Mouse (Mus musculus) mammary gland, adult 2 months (tissue): ENCODE data around the gene Naa60. TPM values are rescaled to one million over a fixed set of nuclear protein-coding genes. Genes with fewer than 3 reads are reported as not detected.

Experiments
- polyA plus RNA-seq: library from polyadenylated mRNA; depleted of rRNA; stranded (reverse); fragments of >200 nt; gene quantifications from 2 replicates; pipeline ENCODE4 v1.2.3, GENCODE M21; 2012; ENCODE audit warnings: low replicate concordance; rRNA removed

Gene Naa60
- polyA plus RNA-seq, result 80.8 and 96.2 TPM in 2 replicates

DNA sequence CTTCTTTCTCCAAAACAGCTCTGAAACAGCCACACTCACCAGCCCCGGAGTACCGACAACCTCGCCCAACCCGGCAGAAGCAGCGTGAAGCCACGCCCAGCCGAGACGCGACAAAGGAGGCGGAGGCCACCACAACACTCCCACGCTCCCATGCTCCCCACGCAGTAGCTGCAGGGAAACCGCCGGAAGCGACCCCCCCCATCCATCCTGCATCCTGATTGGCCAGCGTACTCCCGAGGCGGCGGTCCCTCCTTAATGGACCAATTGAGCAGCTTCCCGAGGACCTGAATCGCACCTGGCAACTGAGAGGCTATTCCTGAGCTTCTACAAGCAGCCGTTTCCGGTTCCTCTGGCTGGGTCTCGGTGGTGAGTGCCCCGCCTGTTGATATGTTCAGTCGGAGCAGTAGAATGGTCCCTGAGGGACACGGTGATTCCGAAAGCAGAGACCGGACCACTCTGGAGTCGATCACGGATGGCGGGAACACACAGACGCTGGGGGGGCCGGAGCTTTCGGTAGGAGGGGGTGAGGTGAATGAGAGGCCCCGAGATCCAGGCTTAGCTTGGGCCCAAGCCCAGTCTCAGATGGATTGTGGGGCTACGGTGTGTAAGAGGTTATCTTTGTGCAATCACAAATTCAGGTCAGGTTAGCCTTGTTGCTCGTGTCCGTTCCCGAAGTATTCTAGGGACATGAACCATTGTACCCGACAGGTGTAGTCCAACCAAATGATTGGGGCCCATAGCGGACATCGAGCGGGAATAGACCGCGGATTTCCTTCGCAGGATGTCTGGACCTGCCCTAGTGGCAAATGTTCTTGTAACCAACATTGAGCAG, at the start of gene Naa60:
Gene Naa60 (plus strand): TSS at position 160 of the 832 bp plus-strand sequence.

GRCm38 (mm10) chr16:3830588-3831109, 41.5 kb upstream of the Naa60 start, which contains the start of gene Olfr15:
TSS of gene Olfr15 (plus strand) at chr16:3830878.

GRCm38 (mm10) chr16:3846711-3847518, 25.3 kb upstream of the Naa60 start, which contains the start of gene Zfp174:
TSS of gene Zfp174 (plus strand) at chr16:3847268.

GRCm38 (mm10) chr16:3884201-3885064, 12.3 kb downstream of the Naa60 start, which contains the start of the genes Zfp597 and Gm20695:
TSS of gene Zfp597 (minus strand) at chr16:3884561.
TSS of gene Gm20695 (plus strand) at chr16:3884648.

DNA sequence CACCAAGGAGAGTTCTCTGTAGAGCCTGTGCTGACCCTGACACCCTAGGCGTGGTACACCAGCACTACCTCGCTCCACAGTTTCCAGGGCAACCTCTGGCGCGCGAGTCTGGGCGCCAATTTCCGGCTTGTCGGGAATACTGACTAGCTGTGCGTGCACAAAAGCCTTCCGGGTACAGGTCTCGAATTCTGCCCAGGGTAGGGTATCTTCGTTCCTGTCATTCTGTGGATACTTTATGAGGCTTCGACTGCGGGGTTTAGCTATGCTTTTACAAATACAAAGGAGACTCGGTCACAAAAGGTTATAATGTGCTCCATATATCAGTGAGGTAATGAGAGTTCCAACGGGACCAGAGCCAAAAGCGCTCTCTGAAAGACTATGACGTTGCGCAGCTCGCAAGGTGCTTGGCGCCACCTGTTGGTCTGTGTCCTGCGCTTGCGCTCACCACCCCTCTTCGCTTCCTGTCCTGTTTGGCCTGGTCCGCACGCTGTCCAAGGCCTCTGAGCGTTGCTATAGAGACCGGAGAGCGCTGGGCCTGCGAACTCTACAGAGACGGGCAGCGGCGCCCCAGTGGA, 36.4 kb downstream of the Naa60 start, which contains the start of the genes 1700037C18Rik and Cluap1:
Gene 1700037C18Rik (minus strand): TSS at position 153 of the 575 bp plus-strand sequence.
Gene Cluap1 (plus strand): TSS at position 265 of the 575 bp plus-strand sequence.

Other genes with a start within 250 kb of the Naa60 start
- gene Mefv, start 154.3 kb upstream of the Naa60 start, polyA plus RNA-seq, result 0.48 and 0.62 TPM in 2 replicates
- gene Zfp263, start 128.3 kb upstream of the Naa60 start, polyA plus RNA-seq, result 8.3 and 10.4 TPM in 2 replicates
- gene Olfr15, start 41.5 kb upstream of the Naa60 start, polyA plus RNA-seq, result not detected in 2 replicates
- gene Zfp174, start 25.1 kb upstream of the Naa60 start, polyA plus RNA-seq, result 1.0 and 2.4 TPM in 2 replicates
- gene Zfp597, start 12.2 kb downstream of the Naa60 start, polyA plus RNA-seq, result 2.9 and 3.6 TPM in 2 replicates
- 0.24 TPM in 1 of 2 replicates, not detected in the other for gene Gm20695, start 12.3 kb downstream of the Naa60 start, polyA plus RNA-seq
- gene 1700037C18Rik, start 36.3 kb downstream of the Naa60 start, polyA plus RNA-seq, result 4.1 and 12.7 TPM in 2 replicates
- gene Cluap1, start 36.4 kb downstream of the Naa60 start, polyA plus RNA-seq, result 5.3 and 7.0 TPM in 2 replicates
- gene Nlrc3, start 104.3 kb downstream of the Naa60 start, polyA plus RNA-seq, result 32.0 and 48.2 TPM in 2 replicates
- gene Slx4, start 131.4 kb downstream of the Naa60 start, polyA plus RNA-seq, result 21.4 and 22.2 TPM in 2 replicates
- 0.17 TPM in 1 of 2 replicates, not detected in the other for gene Dnase1, start 164.6 kb downstream of the Naa60 start, polyA plus RNA-seq
- 96.3 and 125 TPM in 2 replicates for gene Trap1, start 205.5 kb downstream of the Naa60 start, polyA plus RNA-seq